Mouse (Mus musculus) right cerebral cortex, postnatal 10 days (tissue): Measurements from ENCODE around the gene Tchp.
A peak's percentile ranks its signal among the peaks of the same experiment; 100 is the strongest.

Experiments used
- DNase-seq, 2 experiments: peaks; one replicate each; pipeline ENCODE4 v3.0.0; 2021; ENCODE audit warnings: low spot score in 2 of 2

The Tchp gene

DNA sequence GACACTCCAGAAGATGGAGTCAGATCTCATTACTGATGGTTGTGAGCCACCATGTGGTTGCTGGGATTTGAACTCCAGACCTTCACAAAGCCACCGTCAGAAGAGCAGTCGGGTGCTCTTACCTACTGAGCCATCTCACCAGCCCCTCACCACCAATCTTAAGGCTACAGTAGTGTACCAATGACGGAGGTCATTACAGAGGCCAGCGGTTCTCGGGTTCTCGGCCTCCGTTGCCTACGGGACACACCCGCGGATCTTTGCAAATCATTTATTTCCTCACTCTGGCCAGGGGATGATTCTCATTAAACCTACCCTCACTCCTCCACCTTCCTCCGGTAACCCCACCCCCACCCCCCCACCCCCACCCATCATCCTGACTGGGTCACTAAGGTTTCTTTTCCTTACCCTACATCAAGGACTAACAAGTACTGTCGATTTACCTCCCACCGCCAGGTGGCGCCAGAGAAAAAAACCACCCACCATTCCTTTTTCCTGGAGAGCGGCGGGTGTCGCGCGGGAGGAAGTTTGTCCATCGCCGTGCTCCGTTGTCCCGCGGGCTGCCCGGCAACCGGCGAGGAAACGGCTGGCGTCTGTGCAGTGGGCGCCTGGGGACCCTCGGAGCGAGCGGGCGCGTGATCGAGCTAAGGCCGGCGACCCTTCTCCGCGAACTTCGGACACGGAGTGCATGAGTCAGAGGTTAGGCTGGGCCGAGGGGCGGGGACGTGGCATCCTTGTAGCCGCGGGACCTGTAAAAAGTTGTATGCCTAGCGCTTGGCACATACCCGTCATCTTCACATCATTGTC lies at the start of gene Tchp:
Gene Tchp (plus strand): TSS at position 496 of the 804 bp plus-strand sequence.
- peak; percentile 96 to 97 for DNase-seq

DNA sequence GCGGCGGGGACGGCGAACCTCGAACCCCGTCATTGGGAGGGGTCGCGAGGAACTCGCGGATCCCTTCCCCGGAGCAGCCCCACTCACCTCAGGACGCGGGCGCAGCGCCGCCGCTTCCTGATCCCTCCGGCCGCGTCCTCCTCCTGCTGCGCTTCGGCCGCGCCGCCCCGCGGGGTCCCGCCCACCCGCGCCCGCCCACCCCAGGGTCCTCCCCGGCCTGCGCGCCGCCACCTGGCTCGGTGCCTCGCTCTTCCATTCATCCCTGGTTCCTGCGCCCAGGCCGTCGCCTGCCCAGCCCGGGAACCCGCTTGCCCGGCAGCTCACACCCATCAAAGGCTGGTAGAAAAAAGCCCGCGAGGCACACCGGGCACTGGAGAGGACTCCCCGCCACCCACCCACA lies 49.3 kb upstream of the Tchp start, which contains the start of gene Trpv4:
Gene Trpv4 (minus strand): TSS at position 167 of the 400 bp plus-strand sequence.
- no peak for DNase-seq

DNA sequence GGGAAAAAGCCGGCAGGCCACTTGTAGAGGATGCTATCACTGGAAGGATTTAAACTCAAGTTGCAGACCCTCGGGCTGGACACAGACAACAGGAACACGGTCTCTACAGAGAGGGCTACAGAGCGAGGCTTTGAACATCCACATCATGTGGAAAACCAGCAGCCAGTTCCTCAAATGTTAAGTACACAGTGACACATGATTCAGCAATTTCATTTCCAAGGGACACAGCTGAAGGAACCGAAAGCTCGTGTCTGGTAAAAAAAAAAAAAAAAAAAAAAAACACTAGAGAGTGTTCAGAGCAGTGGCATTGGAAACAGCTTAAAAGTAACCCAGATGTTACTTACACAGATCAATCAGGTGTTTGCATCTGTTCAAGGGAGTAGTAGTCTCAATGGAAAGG lies 46.5 kb upstream of the Tchp start:
- no peak for DNase-seq

DNA sequence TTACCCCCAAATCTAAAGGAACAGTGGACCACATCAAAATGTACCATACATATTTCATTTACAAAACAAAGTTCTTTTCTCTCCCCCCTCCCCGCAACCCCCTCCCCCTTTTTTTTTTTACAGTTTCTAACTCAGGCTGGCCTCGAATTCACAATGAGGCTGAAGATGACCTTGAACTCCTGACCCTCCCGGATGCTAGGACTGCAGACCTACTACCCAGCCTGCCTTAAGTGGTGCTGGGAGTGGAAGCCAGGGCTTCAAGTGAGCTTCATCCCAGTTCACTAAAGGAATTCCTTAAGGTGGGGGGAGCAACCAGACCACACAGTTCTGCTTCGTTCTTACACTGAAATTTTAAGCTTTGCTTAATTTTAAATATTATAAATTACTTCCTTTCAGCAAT lies 43.4 kb upstream of the Tchp start:
- DNase-seq, result no peak

DNA sequence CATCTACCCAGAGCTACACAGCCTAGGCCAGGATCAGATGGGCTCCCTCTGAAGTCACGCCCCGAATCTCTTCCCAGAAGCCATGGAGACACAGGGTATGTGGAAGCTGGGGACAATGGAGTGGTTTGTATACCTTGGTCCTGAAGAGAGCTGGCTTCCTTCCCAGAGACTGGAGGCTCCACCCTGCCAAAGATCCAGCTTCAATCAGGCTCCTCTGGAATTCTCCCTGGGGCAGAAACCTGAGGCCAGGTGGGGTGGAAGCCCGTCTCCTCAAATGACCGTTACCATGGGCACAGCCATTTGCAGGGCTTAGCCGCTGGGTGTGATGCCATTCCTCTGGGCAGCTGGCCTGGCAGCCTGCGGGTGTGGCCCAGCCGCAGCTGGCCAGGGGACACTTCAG lies 42.8 kb upstream of the Tchp start:
- no peak for DNase-seq

DNA sequence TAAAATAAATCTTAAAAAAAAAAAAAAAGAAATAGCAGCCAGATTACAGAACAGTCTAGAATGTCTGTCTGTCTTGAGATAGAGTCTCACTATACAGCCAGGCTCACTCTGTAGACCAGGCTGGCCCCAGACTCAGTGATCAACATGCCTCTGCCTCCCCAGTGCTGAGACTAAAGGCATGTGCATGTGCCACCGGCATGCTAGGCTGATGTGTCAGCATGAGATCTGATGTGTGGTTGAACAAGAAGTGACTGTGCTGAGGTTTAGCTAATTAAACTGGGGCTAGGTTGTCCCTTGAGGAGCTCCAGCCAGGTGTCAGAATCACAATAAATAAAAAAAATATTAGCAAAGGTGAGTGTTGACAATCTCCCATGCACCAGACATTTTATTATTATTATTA lies 40.9 kb upstream of the Tchp start:
- no peak for DNase-seq

DNA sequence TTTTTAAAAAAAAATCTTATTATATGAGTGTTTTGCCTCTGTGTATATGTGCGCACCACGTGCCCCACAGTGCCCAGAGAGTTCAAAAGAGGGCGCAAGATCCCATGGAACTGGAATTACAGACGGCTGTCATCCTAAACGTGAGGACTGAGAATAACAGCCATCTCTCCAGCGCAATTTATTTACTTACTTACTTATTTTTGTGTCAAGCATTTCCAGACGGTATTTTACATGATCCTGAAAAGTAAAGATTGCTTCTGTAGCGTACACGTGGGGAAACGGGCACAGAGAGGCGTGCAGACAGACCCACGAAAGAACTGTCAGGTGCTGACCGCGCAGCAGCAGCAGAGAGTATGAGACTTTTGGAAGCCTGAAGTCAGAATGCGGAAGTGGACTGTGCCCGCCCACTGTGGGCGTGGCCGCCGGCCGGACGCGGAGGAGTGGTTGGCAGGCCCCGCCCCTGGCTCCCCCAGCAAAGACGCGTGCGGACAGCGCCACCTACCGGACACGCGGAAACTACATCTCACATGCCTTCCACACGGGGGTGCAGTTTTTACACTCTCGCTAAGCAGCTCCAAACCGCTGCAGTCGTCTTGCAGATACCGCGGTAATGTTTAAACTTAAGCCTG lies 40.2 kb upstream of the Tchp start:
- DNase-seq, result peak; percentile 96 to 97

DNA sequence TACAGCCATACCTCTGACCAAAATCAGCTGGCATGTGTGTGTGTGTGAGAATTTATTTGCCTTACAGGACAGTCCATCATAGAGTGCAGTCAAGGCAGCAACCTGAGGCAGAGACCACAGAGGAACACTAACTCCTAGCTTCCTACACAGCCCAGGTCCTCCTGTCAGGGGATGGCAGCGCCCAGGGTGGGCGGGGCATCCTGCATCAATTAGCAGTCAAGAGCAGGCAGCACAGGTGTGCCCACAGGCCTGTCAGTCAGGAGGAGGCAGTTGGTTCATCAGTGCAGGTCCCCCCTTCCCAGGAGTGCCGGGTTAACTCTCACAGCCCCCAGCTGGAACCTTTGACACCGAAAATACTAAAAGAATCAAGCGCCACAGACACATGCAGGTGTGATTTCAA lies 38.5 kb upstream of the Tchp start:
- no peak for DNase-seq

DNA sequence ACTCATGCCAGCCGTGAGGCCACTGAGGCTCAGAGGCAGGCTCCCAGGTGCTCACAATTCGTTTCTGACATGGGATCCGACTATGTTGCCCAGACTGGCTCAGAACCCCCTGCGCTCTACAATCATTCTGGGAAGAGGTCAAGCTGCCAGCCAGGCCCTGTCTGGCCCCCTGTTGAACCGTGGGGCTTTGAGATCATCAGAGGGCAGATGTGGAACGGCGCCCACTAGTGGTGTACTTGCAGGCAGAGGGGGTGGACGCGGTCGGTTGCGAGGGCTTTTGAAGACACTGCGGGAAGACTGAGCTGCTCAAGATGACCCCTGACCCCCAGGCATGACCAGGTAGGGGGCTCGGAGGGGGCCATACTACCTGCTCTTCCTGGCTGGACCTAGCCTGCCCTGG lies 34.4 kb upstream of the Tchp start:
- DNase-seq, result no peak

DNA sequence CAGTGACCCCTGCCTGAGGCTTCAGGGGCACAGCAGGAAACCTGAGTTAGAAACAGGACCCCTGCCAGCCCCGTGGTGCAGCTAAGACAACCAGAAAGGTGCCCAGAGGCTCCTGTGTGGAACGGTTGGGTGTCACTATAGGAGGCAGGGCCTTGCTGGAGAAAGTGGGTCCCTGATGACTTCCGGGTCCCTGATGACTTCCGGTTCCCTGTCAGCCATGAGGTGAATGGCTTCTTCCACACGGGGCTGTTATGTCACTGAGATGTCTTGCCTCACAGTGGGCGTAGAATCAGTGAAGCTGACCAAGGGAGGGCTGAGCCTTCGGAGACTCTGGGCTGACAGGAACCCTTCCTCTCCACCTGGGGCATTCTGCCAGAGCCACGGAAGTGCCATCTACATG lies 33.0 kb upstream of the Tchp start:
- DNase-seq, result no peak

DNA sequence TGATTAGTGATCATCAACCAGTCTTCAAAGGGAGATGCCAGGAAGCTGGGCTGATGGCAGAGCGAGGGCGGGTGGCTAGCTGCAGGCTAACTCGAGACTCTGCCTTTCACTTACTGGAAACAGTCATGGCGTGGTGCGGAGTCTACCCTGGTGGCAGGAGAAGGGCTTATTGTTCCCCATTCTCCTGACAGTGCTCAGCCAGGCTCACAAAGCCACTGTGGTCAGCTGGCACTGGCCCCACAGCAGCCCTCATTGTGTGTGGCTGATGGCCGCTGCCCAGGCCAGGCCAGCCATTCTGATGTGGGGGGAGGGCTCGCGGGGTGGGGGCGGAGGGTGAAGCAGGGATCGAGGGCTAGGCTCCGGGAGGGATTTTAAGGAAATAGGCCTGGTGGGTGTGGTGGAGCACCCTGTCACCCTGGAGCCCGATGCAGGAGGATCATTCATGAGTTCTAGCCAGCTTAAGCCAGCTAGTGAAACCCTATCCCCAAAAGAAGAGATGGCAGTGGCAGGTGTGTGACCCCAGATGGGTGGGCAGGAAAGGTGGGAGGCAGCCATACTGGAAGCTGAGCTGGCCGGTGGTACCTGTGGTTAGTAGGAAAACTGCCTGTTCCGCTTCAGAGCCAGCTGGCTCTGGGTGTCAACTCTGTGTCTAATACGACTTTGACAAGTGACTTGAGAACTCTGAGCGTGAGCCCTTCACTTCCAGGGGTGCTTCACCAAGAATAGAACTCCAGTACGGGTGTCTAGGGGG lies 27.5 kb upstream of the Tchp start:
- DNase-seq, result no peak

DNA sequence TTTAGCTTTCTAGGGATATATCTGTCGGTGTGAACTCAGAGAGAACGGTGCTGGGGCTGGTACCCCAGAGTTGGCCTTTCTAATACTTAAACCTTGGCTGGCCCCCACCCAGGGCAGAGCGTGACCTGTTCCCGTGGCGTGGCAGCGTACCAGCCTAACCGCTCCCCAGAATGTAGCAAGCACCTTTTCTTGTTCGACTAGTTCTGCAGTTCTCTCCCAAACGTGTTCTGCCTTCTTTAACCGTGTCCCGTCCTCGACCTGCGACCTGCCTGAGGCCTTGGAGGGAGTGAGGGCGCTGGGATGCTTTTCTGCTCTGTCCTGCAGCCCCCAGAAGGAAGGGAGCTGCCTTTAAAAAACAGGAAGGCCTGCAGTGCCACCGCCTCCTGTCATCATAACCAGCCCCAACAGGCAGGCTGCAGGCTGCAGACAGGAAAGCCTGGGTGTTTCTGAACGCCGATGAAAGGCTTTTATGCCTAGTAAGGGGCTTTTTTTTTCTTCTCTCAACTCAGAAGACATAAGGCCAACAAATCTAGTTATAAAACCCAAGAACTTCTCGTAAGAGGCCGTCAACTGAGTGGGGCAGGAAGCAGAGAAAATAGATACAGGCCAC lies 26.8 kb upstream of the Tchp start:
- no peak for DNase-seq

DNA sequence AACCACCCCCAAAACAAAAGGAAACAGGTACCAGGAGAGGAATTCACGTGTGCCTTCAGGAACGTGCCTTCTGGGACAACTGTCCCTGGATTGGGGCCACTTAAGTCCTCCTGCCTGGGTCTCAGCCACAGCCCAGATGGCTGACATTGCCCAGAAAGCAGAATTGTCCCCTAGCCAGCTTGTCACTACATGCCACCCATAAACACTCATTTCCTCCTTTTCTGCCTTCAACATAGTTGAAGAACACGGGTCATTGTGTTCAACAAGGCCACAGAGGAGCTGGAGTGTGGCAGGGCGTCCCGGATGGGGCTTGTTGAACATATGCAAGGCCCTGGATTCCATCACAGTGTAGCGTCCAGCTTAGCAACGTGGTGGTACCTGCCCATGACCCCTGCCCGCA lies 25.8 kb upstream of the Tchp start:
- DNase-seq, result no peak

DNA sequence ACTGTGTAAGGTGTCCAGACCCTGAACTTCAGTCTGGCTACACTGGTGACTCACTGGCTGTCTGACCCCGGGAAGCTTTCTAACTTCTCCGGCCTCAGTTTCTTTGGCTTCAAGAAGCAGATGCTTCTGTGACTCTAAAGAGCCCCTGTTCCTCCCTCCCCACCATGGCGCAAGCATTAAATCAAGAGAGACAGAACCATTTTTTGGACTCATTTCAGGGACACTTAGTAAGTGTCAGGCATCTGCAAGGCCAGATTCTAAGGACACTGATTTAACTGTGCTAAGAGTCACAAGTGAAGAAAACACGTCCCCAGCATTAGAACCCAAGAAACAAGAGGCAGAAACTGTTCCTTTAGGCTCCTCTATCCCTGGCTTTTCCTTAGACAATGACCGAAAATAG lies 21.6 kb upstream of the Tchp start:
- DNase-seq, result no peak

DNA sequence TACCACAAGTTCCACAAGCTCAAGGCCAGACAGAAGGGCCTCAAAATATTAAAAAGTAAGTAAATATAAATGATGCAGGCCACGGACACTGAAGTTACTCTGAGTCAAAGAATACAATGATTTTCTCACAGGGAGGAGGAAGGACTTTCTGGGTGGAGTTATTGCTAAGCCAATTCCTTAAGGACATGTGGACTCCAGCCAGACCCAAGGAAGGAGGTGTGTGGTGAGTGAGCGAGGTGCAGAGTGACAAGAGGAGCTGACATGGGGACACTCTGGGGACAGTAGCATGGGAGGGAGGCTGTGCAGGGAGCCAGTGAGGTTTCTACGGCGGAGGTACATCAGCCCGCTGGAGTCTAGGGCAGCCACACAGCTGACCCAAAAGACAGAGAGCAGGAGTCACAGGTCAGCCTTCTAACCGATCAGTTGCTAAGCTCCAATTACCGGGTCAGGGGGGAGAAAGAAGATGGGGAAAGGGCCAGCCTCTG lies 20.8 kb upstream of the Tchp start:
- no peak for DNase-seq

DNA sequence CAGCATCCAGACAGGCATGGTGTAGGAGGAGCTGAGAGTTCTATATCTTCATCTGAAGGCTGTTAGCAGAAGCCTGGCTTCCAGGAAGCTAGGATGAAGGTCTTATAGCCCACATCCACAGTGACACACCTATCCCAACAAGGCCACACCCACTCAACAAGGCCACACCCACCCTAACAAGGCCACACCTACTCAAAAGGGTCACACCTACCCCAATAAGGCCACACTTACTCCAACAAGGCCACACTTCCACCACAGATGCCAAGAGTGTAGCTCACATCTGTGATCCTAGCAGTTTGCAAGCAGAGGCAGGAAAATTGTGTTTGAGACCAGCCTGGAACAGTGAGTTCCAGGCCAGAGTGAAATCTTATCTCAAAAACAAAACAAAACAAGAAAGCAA lies 19.7 kb upstream of the Tchp start:
- DNase-seq, result no peak

DNA sequence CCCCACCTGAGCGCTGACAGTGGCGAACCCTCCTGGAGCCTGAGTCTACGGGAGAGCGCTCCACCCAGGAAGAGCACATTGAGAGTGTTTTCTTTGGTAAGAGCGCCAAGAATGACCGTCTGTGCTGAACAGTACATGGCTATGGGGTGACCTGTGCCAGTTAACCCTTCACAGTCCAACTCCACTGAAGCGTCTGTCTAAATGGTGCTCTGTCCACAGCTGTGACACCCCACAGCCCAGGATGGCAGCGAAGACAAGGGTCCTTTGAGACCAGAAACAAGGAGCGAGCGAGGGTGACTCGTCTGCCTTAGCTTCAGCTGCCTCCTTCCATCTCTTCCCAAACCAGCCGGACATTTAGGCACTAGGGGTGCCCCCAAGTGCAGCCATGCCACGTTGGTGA lies 18.9 kb upstream of the Tchp start:
- peak; percentile 68 to 74 for DNase-seq

DNA sequence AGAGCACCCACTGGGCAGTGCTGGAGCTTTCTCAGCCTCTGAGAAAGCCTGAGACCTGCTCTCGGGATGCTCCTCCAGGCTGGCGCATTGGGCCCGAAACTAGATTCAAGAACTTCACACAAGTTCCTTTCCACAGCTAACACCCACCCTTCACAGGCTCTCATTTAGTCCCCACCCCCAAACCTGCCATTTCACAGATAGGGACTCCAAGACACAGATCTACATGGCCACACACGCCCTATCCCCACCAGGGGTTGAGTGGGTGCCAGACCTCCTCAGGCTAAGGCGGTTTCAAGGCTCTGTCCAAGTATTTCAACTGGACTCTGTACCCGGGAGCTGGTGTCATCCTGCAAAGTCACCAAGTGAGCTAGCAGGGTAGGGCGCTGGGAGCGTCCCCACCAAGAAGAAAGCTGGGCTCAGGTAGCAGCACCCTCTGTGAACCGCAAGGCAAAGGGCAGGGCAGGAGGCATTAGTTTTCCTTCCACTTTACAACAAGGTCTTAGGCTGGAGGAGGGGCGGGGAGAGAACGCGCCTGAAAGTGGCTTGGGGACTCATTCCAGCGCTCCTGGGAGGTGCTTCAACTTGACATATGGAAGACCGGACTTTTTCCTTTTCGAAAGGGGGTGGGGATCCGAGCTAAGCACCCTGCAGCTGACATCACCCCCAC lies 17.7 kb upstream of the Tchp start:
- no peak for DNase-seq

DNA sequence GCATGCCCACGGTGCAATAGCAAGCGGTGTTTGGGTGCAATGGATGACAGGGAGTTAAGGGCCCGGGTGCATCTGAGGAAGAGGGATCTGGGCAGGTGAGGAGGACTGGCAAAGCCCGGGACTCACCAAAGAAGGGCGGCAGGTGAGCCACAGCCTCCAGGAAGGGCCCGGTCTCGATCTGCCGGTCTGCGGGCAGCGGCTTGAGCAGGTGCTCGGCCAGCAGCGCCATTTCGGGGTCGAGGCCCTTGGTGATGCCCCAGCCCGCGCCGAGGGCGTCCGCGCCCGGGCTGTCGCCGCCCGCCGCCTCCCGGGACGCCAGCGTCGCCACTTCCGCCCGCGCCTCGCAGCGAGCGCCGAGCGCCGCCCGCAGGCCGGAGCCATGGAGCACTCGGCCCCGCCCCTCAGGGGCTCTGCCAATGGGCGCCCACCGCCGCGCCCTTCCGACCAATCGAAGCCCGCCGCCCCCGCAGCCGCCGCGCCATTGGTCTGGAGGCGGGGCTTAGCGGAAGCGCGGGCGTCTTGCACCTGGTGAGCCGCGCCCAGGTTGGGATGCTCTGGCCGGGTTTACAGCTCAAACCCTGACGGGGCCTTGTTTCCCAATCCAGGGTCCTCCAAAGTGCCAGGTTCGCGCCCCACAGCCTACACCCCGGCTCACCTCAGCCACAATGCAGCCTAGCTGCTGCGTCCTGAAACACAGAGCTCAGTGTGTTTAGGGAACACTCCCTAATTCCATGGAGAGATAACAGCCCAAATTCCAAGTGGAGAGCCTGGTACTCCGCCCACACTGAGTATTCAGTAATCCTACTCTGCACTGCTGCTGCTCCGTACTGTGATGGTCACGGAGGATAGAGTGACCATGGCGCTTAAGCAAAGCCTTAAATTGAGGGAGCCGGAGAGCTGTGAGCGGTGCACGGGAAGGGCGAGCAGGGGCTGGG lies 16.7 kb upstream of the Tchp start, which contains the start of gene Gltp:
Gene Gltp (minus strand): TSS at position 352 of the 935 bp plus-strand sequence.
- peak; percentile 95 to 96 for DNase-seq

DNA sequence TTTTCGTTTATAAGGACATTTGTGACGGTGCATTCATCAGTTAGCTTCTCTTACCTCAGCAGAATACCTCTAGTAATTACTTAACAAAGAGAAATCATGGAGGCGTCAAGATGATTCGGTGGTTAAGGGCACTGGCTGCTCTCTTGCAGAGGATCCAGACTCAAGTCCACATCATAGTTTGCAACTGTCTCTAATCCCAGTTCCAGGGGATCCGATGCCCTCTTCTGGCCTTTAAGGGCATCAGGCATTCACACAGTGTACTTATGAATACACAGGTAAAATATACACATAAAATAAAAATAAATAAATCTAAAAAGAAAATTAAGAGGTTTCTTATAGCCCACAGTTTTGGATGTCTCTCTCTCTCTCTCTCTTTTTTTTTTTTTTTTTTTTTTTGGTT lies 11.8 kb upstream of the Tchp start:
- DNase-seq, result no peak
